Mouse (Mus musculus): ENCODE results near the gene Olfr1495.
"Not testable (repeated sequence)": the region's sequence is repeated elsewhere in the genome, so short reads cannot be mapped to it uniquely, and the experiment has no call there.

The Olfr1495 gene

DNA sequence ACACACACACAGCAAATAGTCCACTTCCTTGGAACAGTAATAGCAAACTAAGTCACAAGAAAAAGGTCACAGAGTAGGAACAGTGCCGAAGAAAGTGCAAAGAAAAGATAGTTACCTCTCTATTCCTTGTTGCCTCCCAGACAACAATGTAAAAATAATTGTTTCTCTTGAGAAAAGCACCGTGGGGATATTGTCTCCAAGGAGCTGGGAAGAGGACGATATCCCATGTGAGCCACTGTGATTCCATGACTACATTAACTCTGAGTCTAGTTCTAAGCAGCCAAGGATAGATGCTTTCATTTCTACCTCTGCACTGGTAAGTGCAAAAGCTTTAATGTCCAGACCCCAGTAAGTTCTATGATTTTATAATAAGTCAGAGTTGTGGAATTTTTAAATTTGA is at the start of gene Olfr1495:
Olfr1495 (plus strand) TSS at position 301 of the 400 bp plus-strand sequence.
- DNase-seq (ENCODE audit: low read depth), result no peak

DNA sequence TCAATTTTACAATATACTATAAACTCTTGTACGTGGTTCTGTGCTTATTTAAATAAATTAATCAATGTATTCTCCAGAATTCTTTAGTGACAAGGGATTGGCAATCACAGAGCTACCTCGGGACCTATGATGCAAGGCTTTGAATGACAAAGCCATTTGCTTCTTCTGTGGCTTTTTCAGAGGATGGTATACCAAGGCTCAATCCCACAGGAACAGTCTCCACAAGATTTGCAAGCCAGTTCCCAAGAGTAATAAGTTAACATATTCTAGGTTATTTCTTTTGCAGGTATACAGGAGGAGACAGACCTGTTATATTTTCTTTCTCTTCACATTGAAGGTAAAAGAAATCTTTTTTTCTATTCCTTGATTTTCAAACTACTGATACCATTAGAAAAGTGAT is 41.4 kb upstream of the Olfr1495 start, which contains the start of gene Olfr1493-ps1:
Olfr1493-ps1 (plus strand) TSS at position 301 of the 400 bp plus-strand sequence.
- DNase-seq (ENCODE audit: low read depth), result no peak

DNA sequence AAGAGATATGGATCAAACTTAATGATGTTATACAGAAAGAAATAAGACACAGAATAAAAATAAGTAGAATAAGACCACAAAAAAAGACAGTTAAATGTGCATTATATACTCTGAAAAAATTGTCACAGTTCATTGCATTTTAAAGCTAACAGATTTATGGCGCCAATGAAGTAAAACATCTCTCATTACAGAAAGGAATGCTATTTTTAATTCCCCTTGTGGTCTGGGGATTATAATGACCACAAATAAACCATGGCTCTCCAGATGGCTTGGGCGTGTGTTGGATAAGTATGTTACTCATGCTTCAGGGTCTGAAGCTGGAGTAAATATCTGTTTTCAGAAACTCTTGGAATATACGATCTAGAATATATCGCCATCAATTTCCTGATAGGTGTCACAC is 25.0 kb upstream of the Olfr1495 start, which contains the start of gene Olfr1494:
Olfr1494 (plus strand) TSS at position 301 of the 400 bp plus-strand sequence.
- DNase-seq (ENCODE audit: low read depth), result no peak

DNA sequence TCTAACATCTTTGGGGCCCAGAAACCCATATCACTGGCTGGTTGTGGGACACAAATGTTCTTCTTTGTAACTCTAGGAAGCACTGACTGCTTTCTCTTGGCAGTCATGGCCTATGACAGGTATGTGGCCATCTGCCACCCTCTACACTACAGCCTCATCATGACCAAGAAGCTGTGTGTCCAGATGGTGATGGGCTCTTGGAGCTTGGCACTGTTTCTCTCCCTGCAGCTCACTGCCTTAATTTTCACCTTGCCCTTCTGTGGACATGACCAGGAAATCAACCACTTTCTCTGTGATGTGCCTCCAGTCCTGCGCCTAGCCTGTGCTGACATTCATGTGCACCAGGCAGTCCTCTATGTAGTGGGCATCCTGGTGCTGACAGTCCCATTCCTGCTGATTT is 15.0 kb upstream of the Olfr1495 start:
- no peak for DNase-seq (ENCODE audit: low read depth)

DNA sequence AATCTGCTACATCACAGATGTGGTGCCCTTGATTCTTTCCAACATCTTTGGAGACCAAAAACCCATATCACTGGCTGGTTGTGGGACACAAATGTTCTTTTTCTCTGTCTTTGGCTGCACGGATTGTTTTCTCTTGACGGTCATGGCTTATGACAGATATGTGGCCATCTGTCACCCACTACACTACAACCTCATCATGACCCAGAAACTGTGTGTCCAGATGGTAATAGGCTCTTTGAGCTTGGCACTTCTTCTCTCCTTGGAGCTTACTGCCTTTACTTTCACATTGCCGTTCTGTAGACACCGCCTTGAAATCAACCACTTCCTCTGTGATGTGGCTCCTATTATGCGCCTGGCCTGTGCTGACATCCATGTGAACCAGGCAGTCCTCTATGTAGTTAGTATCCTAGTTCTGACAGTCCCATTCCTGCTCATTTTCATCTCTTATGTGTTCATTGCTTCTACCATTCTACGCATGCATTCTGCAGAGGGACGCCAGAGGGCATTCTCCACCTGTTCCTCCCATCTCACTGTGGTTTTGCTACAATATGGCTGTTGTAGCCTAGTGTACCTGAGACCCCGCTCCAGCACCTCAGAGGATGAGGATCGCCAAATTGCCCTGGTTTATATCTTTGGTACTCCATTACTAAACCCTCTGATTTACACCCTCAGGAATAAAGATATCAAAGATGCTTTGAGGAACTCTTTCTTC is 4.3 kb downstream of the Olfr1495 start:
- no peak for DNase-seq (ENCODE audit: low read depth)

GRCm38 (mm10) chr19:13777578-13777977 is 13.2 kb downstream of the Olfr1495 start, which contains the start of gene Olfr1496:
TSS of gene Olfr1496 (plus strand) at chr19:13777878.
- DNase-seq (ENCODE audit: low read depth), result no peak

DNA sequence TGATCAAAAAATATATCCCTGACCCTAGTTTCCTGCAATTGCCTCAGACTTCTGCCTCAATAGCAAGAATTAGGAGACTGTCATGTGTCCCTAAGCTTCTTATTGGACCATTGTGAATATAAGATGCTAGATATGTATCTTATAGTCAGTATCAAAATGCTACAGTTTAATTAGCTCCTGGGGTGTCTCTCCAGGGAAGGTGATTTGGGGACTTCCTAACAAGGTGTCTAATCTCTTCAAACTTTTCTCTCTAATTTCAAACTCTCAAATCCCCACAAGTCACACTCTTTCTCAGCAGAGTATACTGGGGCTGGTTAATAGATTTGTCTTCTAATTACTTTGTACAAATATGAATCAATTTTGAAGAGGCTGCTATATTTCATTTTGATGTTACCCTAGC is 33.7 kb downstream of the Olfr1495 start, which contains the start of gene Olfr1497:
Olfr1497 (minus strand) TSS at position 101 of the 400 bp plus-strand sequence.
- no peak for DNase-seq (ENCODE audit: low read depth)

DNA sequence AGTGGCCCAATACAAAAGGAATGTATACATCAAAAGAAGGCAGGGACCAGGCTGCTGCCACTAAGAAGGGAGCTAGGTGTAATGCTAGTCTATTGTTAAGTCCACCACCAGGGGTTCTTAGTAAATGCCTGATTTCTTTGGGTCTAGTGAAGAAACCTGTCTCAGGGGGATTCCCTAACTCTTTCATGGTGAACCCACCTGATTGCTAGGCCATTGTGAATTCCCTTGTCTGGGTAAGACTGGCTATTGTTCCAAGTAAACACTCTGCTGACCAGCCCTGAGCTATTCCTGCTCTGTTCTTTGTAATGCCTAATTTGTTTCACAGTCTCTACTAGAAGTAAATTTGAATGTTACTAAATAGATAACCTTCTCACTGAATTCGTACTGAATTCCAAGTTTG is 41.1 kb downstream of the Olfr1495 start:
- not testable (repeated sequence) for DNase-seq (ENCODE audit: low read depth)

DNA sequence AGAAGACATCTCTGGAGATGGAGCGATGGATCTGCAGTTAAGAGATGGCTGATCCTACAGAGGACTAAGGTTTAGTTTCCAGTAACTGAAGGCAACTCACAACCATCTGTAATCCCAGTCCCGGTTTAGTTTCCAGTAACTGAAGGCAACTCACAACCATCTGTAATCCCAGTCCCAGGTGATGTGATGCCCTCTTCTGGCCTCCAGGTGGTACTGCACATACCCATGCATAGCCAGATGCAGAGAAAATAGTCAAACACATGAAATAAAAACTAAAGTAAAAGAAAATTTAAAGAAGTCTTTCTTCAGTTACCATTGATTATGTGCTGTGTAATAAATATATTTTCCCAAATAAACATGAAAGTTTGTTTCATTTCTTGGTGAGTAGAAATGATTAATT is 48.4 kb downstream of the Olfr1495 start:
- no peak for DNase-seq (ENCODE audit: low read depth)

GRCm38 (mm10) chr19:13818827-13819226 is 54.4 kb downstream of the Olfr1495 start:
- DNase-seq (ENCODE audit: low read depth), result no peak

GRCm38 (mm10) chr19:13819347-13819746 is 54.9 kb downstream of the Olfr1495 start, which contains the start of gene Olfr1499:
TSS of gene Olfr1499 (minus strand) at chr19:13819447.
- no peak for DNase-seq (ENCODE audit: low read depth)

All from c-Kit-positive CD71-positive TER-119-negative erythroid progenitor cells, embryonic 14.5 days (primary cell).